Mouse (Mus musculus): ENCODE measurements around the gene Kazn.
A peak's percentile ranks its signal among the peaks of the same experiment; 100 is the strongest.

Kazn gene

GRCm38 (mm10) chr4:142118522-142118921 is 120.7 kb downstream of the Kazn start:
- no peak for DNase-seq (ENCODE audit: low spot score in 2 of 2)

- no peak for DNase-seq (ENCODE audit: low spot score in 2 of 2)
Observed at GRCm38 (mm10) chr4:142117993-142118392, 121.2 kb downstream of the Kazn start.

DNA sequence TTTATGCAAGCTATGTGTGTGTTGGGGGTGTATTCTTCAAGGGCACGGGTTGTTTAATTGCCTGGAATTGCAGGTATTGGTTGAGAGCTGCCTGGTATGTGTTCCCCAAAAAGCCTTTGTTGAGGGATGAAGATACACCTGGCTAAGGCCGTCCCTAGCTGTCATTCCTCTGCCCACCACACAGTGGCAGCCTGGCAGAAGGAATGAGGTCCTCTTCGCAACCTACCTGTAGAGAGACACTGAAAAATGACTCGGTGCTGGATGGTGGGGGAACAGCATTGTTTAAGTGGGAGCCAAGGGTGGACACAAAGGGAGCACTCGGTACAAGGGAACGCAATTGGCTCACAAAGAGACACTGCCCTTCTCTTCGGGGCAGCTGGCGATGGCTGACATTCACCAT is 125.9 kb downstream of the Kazn start:
- DNase-seq (ENCODE audit: low spot score in 2 of 2) = no peak

- no peak for DNase-seq (ENCODE audit: low spot score in 2 of 2)
Observed at GRCm38 (mm10) chr4:142103081-142103671, 136.0 kb downstream of the Kazn start.

- peak in 1 of 2 experiments; percentile 69 for DNase-seq (ENCODE audit: low spot score in 2 of 2)
Observed at GRCm38 (mm10) chr4:142098303-142098702, 140.9 kb downstream of the Kazn start.

DNA sequence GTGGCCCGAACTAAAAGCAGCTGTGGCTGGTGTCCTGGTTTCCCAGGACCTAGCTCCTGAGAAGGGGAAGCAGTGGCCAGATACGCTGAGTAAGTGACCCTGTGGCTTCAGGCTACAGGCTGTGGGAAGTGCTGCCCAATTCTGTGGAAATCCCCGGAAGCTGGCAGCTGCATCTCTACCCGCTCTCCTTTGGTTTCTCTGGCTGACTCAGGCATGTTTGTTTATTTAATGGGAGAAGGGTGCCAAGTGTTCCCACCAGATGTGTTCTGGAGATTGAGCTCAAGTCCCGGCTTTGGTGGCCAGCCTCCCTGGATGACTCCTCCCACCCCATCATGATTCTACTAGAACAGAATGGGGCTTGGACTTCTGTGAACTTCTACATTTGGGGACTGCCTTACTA is 141.3 kb downstream of the Kazn start:
- peak in 1 of 2 experiments; percentile 35 for DNase-seq (ENCODE audit: low spot score in 2 of 2)

DNA sequence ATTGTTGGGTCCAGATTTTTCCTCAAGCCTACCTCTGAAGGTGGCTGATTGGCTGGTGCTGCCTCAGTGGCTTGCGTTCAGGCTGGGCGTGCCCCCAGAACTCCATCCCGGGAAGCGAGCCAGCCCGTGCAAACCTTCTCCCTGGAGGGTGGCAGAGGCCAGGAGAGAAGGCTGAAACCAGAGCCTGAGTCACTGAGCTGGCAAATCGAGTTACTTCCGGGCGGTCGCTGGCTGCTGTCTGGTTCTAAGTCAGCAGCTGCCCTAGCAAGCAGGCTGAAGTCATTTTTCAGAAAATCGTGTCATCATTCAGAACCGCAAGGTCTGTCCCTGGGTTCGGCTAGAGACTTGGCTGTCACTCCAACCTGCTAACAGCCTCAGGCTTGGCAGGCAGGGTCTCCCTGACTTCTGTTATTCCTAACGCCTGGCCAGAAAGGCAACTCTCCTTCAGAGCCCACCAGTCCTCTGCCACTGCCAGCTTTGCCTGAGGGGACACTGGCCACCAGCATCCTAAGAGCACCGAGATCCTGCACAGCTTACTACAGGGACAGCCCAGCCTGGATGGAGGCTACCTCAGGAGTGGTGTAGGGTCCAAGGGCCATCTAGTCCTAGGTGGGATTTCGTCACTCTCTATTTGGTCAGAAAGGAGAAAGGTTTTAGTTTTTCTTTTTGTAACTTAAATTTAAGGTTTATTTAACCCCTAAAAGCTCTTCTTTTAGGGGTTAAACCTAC is 143.5 kb downstream of the Kazn start:
- DNase-seq (ENCODE audit: low spot score in 2 of 2) = peak in 1 of 2 experiments; percentile 74

GRCm38 (mm10) chr4:142094386-142094785 is 144.8 kb downstream of the Kazn start:
- no peak for DNase-seq (ENCODE audit: low spot score in 2 of 2)

DNA sequence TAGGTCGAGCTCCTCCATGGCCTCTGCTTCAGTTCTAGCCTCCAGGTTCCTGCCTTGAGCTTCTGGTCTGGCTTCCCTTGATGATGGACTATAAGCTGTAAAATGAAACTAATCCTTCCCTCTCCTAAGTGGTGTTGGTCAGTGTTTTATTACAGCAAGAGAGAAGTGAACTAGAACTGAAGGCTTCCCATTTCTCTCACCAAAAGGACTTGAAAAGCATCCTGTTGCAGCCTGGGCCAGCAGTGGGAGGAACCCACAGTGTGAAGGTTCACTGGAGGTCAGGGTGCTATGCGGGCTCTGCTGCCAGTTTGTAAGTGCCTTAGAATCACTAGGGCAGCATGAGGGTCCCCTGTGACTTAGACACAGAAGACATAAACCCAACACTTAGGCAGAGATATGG is 148.1 kb downstream of the Kazn start:
- no peak for DNase-seq (ENCODE audit: low spot score in 2 of 2)

DNA sequence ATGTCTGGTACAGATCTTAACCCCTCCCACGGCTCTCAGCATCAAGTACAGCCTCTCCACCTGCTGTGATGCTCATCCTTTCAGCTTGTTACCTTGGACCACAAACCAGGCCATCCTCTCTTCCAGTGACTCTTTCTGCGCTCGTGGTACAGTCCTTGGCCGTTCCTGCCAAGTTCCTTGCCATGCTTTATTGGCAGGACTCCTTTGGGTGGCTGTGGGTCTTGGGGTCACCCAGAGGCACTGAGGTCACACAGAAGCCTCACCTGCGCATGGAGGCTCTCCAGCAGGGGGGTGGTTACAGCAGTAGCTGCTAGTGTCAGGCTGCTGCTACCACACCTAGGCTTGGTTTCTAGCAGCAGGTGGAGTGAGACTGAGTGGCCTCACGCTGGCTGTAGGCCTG is 149.2 kb downstream of the Kazn start:
- no peak for DNase-seq (ENCODE audit: low spot score in 2 of 2)

- no peak for DNase-seq (ENCODE audit: low spot score in 2 of 2)
Observed at GRCm38 (mm10) chr4:142088836-142089235, 150.4 kb downstream of the Kazn start.

DNA sequence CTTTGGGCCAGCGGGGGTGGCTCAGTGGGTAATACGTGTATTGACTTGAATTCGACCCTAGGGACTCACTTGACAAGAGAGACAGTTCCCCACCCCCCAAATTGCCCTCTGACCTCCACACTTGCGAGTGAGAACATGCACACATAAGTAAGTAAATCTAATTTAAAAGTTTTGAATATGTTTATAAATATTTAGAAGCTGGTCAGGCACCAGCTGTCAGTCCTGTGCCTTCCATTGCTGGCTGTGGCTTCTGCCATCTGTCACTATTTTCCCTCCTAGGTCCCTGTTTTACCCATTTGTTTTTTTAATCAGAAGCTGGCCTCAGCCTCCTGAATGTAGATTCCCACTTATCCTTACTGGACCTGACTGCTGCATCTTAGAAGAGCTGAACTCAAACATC is 150.8 kb downstream of the Kazn start:
- DNase-seq (ENCODE audit: low spot score in 2 of 2) = no peak

GRCm38 (mm10) chr4:142084936-142085563 is 154.2 kb downstream of the Kazn start:
- no peak for DNase-seq (ENCODE audit: low spot score in 2 of 2)

- DNase-seq (ENCODE audit: low spot score in 2 of 2) = peak; percentile 65 to 70
Observed at GRCm38 (mm10) chr4:142084131-142084899, 154.9 kb downstream of the Kazn start, which contains the start of gene Tmem51. Gene Tmem51, minus strand, starts transcription at chr4:142084304.

- DNase-seq (ENCODE audit: low spot score in 2 of 2) = peak; percentile 70 to 82
Observed at GRCm38 (mm10) chr4:142083762-142084130, 155.5 kb downstream of the Kazn start.

- no peak for DNase-seq (ENCODE audit: low spot score in 2 of 2)
Observed at GRCm38 (mm10) chr4:142083193-142083592, 156.0 kb downstream of the Kazn start.

DNA sequence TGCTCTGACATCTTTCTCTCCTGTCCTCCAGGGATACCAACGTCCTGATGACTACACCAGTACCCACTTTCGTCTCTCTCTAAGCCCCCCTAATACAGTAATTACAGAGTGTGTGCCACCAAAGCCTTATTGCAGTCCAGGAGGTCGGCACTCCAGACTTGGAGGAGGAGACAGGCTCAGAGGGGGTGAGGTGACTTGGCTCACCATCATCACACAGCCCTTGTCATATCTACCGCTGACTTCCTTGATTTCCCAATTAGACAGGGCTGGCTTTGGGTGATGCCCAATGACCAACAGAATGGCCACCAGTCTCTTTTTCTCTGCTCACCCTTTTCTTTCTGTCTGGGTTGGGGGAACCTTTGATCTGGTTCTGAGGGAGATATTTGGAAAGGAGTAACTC is 156.5 kb downstream of the Kazn start:
- DNase-seq (ENCODE audit: low spot score in 2 of 2) = no peak

DNA sequence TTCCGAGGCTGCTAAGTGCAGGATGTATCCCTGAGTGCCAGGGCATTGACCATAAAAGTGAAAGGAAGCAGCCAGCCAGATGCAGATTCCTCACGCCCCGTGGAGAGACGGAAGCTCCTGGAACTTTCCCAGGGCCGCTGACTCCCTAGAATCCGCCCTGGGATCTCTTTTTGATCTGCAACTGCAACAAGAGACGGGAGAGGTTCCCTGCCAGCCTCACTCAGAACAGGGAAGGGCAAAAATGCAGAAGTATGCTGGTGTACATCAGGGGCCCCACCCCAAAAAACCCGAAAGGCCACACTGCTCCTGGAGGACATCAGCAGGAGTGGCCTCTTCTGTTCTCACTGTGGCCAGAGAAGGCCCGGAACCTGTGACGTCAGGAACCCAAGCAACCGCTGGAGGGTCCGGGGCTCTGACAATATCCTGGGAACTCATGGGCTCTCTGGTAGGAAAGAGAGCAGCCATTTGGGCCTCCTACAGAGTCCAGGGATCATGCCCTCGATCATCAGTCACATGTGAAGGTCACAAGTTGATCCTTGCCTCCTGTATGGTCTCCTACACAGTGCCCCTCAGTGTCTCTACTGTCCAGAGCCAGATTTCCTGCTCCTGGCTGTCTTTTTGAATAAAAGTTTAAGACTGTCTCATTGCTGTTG is 157.4 kb downstream of the Kazn start:
- peak in 1 of 2 experiments; percentile 37 for DNase-seq (ENCODE audit: low spot score in 2 of 2)

- DNase-seq (ENCODE audit: low spot score in 2 of 2) = no peak
Observed at GRCm38 (mm10) chr4:142080901-142081630, 158.1 kb downstream of the Kazn start.

DNA sequence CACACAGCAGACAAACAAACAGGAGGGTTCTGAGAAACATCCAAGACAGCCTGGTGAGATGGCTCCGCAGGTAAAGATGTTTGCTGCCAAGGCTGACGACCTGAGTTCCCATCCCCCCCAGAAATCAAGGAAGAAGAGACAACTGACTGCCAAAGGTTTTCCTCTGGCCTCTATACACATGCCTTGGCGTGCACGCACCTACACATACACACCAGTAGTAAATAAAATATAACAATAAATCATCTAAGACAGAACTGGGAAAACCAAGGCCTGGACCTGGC is 158.8 kb downstream of the Kazn start:
- no peak for DNase-seq (ENCODE audit: low spot score in 2 of 2)

Data from urinary bladder, postnatal 4 days (tissue).